ENCODE assay signal across 7 mouse cellular contexts in the genomic region with DNA sequence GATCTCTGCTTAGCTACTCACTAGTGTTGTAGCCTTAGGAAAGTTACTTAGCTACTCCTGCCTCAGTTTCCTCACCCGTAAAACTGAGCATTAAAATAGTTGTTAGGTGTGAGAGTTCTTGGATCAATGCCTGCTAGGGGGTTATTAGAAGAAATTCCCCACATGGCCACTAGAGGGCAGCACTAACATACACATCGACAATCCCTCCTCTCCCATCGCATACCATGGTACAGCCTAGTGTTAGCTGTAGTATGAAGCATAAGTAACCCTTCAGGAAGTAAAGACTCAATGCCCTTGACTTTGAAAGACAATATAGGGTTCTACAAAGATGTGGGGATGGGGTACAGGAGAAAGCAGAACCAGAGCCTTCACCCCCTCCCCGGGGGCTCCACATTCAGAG. TPM values are rescaled to one million over a fixed set of nuclear protein-coding genes. Genes with fewer than 3 reads are reported as not detected.
DNase-seq lines count a peak whose midpoint lies in the region; ATAC-seq lines count a peak whose summit lies in the region.

No protein-coding gene starts in this region.

- no peaks in the 10 kb centered on the region for H3K27me3 ChIP-seq in stomach, embryonic 14.5 days (ENCODE audit: control insufficient read depth, insufficient read depth, low read length)

- no peak overlapping the region for H3K4me2 ChIP-seq in stomach, embryonic 14.5 days (replicated peaks; ENCODE audit: low read depth, low read length)

- no peaks in the 10 kb centered on the region for H3K9me3 ChIP-seq in stomach, embryonic 14.5 days (ENCODE audit: control insufficient read depth, low read depth, low read length)

- no peaks in the 10 kb centered on the region for H3K4me1 ChIP-seq in stomach, embryonic 14.5 days (ENCODE audit: control insufficient read depth, insufficient read depth, low read length)

- no peak overlapping the region for H3K4me3 ChIP-seq in stomach, embryonic 14.5 days (ENCODE audit: low read depth, low read length)

- H3K9ac ChIP-seq in stomach, embryonic 14.5 days (replicated peaks; ENCODE audit: low read depth, low read length): no peak overlapping the region

- peak; percentile 65 for ATAC-seq in granulocyte monocyte progenitor cell, adult 5-6 weeks (replicated peaks; ENCODE audit: poor library complexity, severe bottlenecking)
- ATAC-seq in stomach, embryonic 14.5 days (ENCODE audit: insufficient number of reproducible peaks, insufficient read depth, low FRiP score, low read depth): peak; percentile 56; the same call in 1 of the 2 replicates

- DNase-seq in B cell, adult 2 months: peak; percentile 75 to 80
- peak; percentile 57 to 60 for DNase-seq in CD8-positive naive resting alpha-beta T cell, adult 2 months (ENCODE audit: low read depth in 2 of 2, low spot score in 2 of 2)
- DNase-seq in cerebellum, adult 9-10 months: peak; percentile 60
- DNase-seq in layer of hippocampus, adult 9-10 months (ENCODE audit: low spot score): peak; percentile 67
- peak; percentile 79 for DNase-seq in mesoderm, embryonic 11.5 days (ENCODE audit: low read depth, low spot score)

- H3K36me3 ChIP-seq in stomach, embryonic 14.5 days (ENCODE audit: control insufficient read depth, insufficient read depth, low read length): no peaks in the 10 kb centered on the region

- WGBS in stomach, embryonic 14.5 days: 31% methylated on average over 4 of the region's 4 CpGs

- no peak overlapping the region for H3K27ac ChIP-seq in stomach, embryonic 14.5 days (ENCODE audit: low read length)

RNA-seq across cellular contexts. Expression of a gene that starts 1.7 kb away (rescaled TPM):
- not detected in 2 replicates for total RNA-seq in granulocyte monocyte progenitor cell, adult 5-6 weeks (2014; fragmentation: Nextera tagmentation)
- total RNA-seq in granulocyte monocyte progenitor cell, adult 5-6 weeks (2017): 0.26 TPM in 1 of 2 replicates, not detected in the other
- not detected in 2 replicates for polyA plus RNA-seq in stomach, embryonic 14.5 days (2014; fragmentation: Nextera tagmentation; extraction: Ambion mirVana)

RNA-seq across cellular contexts. Expression of a gene that starts 55.5 kb away (rescaled TPM):
- 81.6 and 83.0 TPM in 2 replicates for total RNA-seq in granulocyte monocyte progenitor cell, adult 5-6 weeks (2014; fragmentation: Nextera tagmentation)
- total RNA-seq in granulocyte monocyte progenitor cell, adult 5-6 weeks (2017): 80.3 and 95.4 TPM in 2 replicates
- 93.1 and 101 TPM in 2 replicates for polyA plus RNA-seq in stomach, embryonic 14.5 days (2014; fragmentation: Nextera tagmentation; extraction: Ambion mirVana)
